Mouse (Mus musculus) small intestine, adult 2 months (tissue): Measurements from ENCODE around the gene Prrt1.

ENCODE experiments used
- CTCF ChIP-seq: fragments of 200-500 bp; IDR thresholded peaks from 2 replicates; pipeline ENCODE4 v1.5.1; 2012; ENCODE audit warnings: low read depth, mild to moderate bottlenecking, control low read depth, inconsistent platforms, low read length, moderate library complexity, mixed read lengths; ENCODE audit not compliant: insufficient replicate concordance, insufficient read length; ENCODE audit errors: extremely low read depth
- POLR2A ChIP-seq: fragments of 200-500 bp; IDR thresholded peaks from 2 replicates; pipeline ENCODE4 v1.6.1; 2012; ENCODE audit warnings: low read depth, mild to moderate bottlenecking, control low read depth, inconsistent platforms, low read length, moderate library complexity

DNA sequence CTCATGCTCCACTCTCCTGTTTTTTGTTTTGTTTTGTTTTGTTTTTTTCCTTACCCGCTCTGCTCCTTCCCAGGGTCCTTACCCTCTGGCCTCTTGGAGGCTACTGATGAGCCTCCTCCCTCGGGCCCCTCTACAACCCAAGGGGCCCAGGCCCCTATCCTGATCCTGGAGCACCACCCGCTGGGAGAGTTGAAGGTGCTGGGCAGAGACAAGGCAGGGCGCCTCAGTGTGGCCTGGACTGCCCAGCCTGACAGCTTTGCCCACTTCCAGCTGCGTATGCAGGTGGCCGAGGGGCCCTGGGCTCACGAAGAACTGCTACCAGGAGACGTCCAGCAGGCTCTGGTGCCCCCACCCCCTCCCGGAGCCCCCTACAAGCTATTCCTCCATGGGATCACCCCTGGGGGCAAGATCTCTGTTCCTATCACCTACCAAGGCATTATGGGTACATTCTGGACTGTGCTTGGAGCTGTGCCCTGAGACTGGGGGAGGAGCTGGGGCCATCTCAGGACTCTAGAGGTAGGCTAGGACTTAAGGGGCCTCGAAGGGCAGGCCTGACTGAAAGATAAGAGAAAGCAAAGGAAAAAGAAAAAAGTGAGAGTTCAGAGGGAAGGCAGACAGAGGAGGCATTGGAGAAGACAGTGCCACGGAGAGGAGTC is 52.7 kb downstream of the Prrt1 start:
- TF ChIP-seq POLR2A (no peak), CTCF (no peak)
